Comparison of ENCODE assay signal across 21 mouse cellular contexts in genomic region chr14:9242118-9242517, GRCm38 (mm10).
DNase-seq lines count a peak whose midpoint lies in the region; TF ChIP-seq lines count a peak whose summit lies in the region.
"Had no signal": no experiment of that assay in that cellular context is flagged by ENCODE, and none has a peak within 500 bp of the region (broad histone marks: within the 10 kb centered on the region; RNA-seq: fewer than 3 reads in every experiment).

No protein-coding gene starts in this region.

- H3K27ac ChIP-seq in ES-Bruce4 (ENCODE audit: insufficient read depth, low read length) (no peak overlapping the region), ES-E14 (ENCODE audit: insufficient read depth, low read depth, low read length, poor library complexity, severe bottlenecking) (peak overlapping the region; percentile 47; the same call in 1 of the 2 replicates)
- H3K27ac ChIP-seq: embryonic facial prominence, embryonic 10.5 days; embryonic facial prominence, embryonic 12.5 days; forebrain, embryonic 13.5 days; forebrain, embryonic 15.5 days had no signal

- H3K9me3 ChIP-seq in ES-Bruce4 (replicated peaks; ENCODE audit: control insufficient read depth, insufficient read depth, low read length, poor library complexity, severe bottlenecking), result no peaks in the 10 kb centered on the region
- no peaks in the 10 kb centered on the region for H3K9me3 ChIP-seq in ES-E14 (ENCODE audit: control insufficient read depth, insufficient read depth, low read depth, low read length)
- H3K9me3 ChIP-seq: embryonic facial prominence, embryonic 10.5 days; embryonic facial prominence, embryonic 12.5 days; forebrain, embryonic 13.5 days; forebrain, embryonic 15.5 days had no signal

- H3K4me1 ChIP-seq in ES-Bruce4 (ENCODE audit: control insufficient read depth, insufficient read depth, low read length), result no peaks in the 10 kb centered on the region
- H3K4me1 ChIP-seq in ES-E14 (ENCODE audit: control insufficient read depth in 2 of 2, insufficient read depth in 2 of 2, low read length in 2 of 2, poor library complexity in 1 of 2), result peaks cover 0 to 6% of the 10 kb centered on the region in 2 experiments; a peak in 1 of 4 replicates
- H3K4me1 ChIP-seq: embryonic facial prominence, embryonic 10.5 days; forebrain, embryonic 13.5 days; forebrain, embryonic 15.5 days had no signal

- peak; percentile 82 for DNase-seq in ES-E14 (ENCODE audit: low read depth, low spot score)
- DNase-seq in WW6 (ENCODE audit: low read depth, low spot score), result peak; percentile 20
- no peak for DNase-seq in layer of hippocampus, adult 9-11 months
- no peak for DNase-seq in left cerebral cortex, adult 8-10 months (ENCODE audit: low spot score in 2 of 2)
- DNase-seq in thymus, postnatal 36 days, result no peak
- DNase-seq: adrenal gland, adult 8-10 months; adrenal gland, postnatal 14 days; adrenal gland, postnatal 36 days; B cell, adult 2 months; cerebellum, adult 11-12 months; cerebellum, adult 2 months; cerebellum, adult 9-10 months; cerebellum, postnatal 10 days; cerebellum, postnatal 25 days; forebrain, postnatal 0 days had no signal

- in situ Hi-C loops in ES-E14 (cut with MboI; ENCODE audit: low sequenced_read_pairs in 2 of 2, unreplicated experiment in 2 of 2), result no loop called here

- H3K27me3 ChIP-seq in ES-Bruce4 (ENCODE audit: control insufficient read depth, insufficient read depth, low read length, poor library complexity, severe bottlenecking), result no peaks in the 10 kb centered on the region
- H3K27me3 ChIP-seq: CH12.LX; embryonic facial prominence, embryonic 12.5 days; forebrain, embryonic 13.5 days; forebrain, embryonic 15.5 days had no signal

- no peak for TF ChIP-seq CTCF in ES-Bruce4 (IDR thresholded peaks at IDR 0.05; ENCODE audit: low read depth, low read length)

- H3K9ac ChIP-seq in ES-Bruce4 (ENCODE audit: low read depth, poor library complexity, severe bottlenecking), result no peak overlapping the region
- no peak overlapping the region for H3K9ac ChIP-seq in ES-E14 (ENCODE audit: insufficient read depth, low read depth, low read length, poor library complexity, severe bottlenecking)
- H3K9ac ChIP-seq: embryonic facial prominence, embryonic 12.5 days; forebrain, embryonic 13.5 days; forebrain, embryonic 15.5 days; forebrain, postnatal 0 days had no signal

- TF ChIP-seq EP300 in ES-Bruce4 (IDR thresholded peaks at IDR 0.05; ENCODE audit: insufficient read depth, low read depth, low read length), result peak; percentile 60; the same call in 1 of the 2 replicates

- H3K4me3 ChIP-seq in ES-Bruce4 (ENCODE audit: low read depth, low read length) (no peak overlapping the region), ES-E14 (ENCODE audit: insufficient read depth in 1 of 2, low read depth in 1 of 2, low read length in 2 of 2, poor library complexity in 1 of 2, severe bottlenecking in 1 of 2) (no peak overlapping the region)
- H3K4me3 ChIP-seq: embryonic facial prominence, embryonic 10.5 days; embryonic facial prominence, embryonic 12.5 days; forebrain, embryonic 13.5 days; forebrain, embryonic 15.5 days had no signal

- H3K36me3 ChIP-seq in ES-Bruce4 (ENCODE audit: control insufficient read depth, insufficient read depth, low read length, poor library complexity, severe bottlenecking), result no peaks in the 10 kb centered on the region
- no peaks in the 10 kb centered on the region for H3K36me3 ChIP-seq in ES-E14 (ENCODE audit: control insufficient read depth, insufficient read depth, low read length, poor library complexity, severe bottlenecking)
- H3K36me3 ChIP-seq: embryonic facial prominence, embryonic 10.5 days; embryonic facial prominence, embryonic 12.5 days; forebrain, embryonic 15.5 days had no signal

- TF ChIP-seq POLR2A in ES-Bruce4 (IDR thresholded peaks at IDR 0.05; ENCODE audit: insufficient read depth, low read length), result no peak

TF ChIP-seq in ES-E14, 5 proteins besides CTCF, POLR2A, EP300 and RAD21:
- TF ChIP-seq MAFK (IDR thresholded peaks at IDR 0.05; ENCODE audit: insufficient read depth, low read depth, low read length) (no peak), ZNF384 (IDR thresholded peaks at IDR 0.05; ENCODE audit: low read depth, low read length) (no peak), CHD2 (IDR thresholded peaks at IDR 0.05; ENCODE audit: low read depth, low read length) (no peak), HCFC1 (IDR thresholded peaks at IDR 0.05; ENCODE audit: borderline replicate concordance, insufficient read depth, low read length) (no peak), ZC3H11A (IDR thresholded peaks at IDR 0.05; ENCODE audit: borderline replicate concordance, low read depth, low read length) (no peak)
TF ChIP-seq in ES-E14: peak in this region for 0.

Comparison
In these comparisons a context has a peak if more than half of its experiments do, and no peak if none do; other contexts are left out.
1. DNase-seq: peak in ES-E14 (single experiment) and WW6 (single experiment); none in layer of hippocampus, adult 9-11 months (single experiment), left cerebral cortex, adult 8-10 months (0 of 2) and thymus, postnatal 36 days (0 of 2).